Mouse (Mus musculus): Measurements from ENCODE around the gene Msantd1. TPM values are rescaled to one million over a fixed set of nuclear protein-coding genes. Genes with fewer than 3 reads are reported as not detected.

The Msantd1 gene
- polyA plus RNA-seq, 1 experiment from 2014 or later, result 0.10 TPM

GRCm38 (mm10) chr5:34927648-34928047 lies 19.8 kb downstream of the Msantd1 start:
- 82% methylated on average over 4 of the region's 4 CpGs for WGBS (ENCODE audit: insufficient replicate concordance)
- ATAC-seq (ENCODE audit: insufficient read depth), result no peak
- Histone ChIP-seq H3K4me1 (replicated peaks) (peaks cover 70% of the 10 kb centered on the region), H3K9me3 (replicated peaks) (no peaks in the 10 kb centered on the region), H3K36me3 (replicated peaks) (peaks cover 7% of the 10 kb centered on the region; the same call in 1 of the 2 replicates), H3K27me3 (no peaks in the 10 kb centered on the region), H3K4me3 (replicated peaks) (no peak overlapping the region), H3K4me2 (no peak overlapping the region), H3K9ac (no peak overlapping the region), H3K27ac (replicated peaks) (no peak overlapping the region; the same call in 1 of the 2 replicates)

DNA sequence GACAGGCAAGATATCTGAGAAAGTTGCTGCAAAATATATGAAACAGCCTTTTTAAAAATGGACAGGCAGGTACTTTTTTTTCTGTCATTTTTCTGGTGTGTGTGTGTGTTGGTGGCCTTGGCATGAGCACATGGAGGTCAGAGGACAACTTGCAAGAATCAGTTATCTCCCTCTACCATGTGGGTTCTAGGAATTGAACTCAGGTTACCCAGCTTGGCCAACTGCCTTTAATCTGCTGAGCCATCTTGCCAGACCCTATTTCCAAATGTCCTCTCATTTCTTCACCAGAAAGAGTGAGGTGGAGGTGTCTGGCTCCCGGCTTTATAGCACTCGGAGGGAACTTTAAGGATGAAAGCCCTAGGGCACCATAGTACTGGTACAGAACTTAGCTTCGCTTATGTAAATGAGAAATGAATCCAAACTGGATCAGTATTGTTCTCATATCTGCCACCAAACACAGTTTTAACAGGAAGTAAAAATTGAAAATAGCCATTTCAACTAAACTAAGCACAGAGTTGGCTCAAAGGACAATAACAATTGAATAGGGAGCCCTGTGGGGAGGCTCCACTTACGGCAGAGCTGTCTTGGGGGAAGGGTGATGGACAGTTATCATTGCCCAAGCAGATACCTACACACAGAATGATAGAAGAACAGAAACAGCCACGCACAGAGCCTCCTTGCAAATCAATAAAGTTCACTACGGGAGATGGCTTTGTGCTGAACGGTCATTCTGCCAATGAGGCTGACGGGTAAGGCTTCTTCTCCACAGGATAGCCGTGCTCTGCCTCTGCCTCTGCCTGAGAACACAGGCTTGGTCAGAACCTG lies 22.6 kb downstream of the Msantd1 start:
- Histone ChIP-seq H3K9ac (peak overlapping the region; percentile 19; the same call in 1 of the 2 replicates), H3K27me3 (no peaks in the 10 kb centered on the region), H3K27ac (replicated peaks) (peak overlapping the region; percentile 83), H3K4me2 (peak overlapping the region; percentile 47), H3K4me1 (replicated peaks) (peaks cover 43% of the 10 kb centered on the region), H3K36me3 (replicated peaks) (no peaks in the 10 kb centered on the region), H3K9me3 (replicated peaks) (no peaks in the 10 kb centered on the region), H3K4me3 (replicated peaks) (no peak overlapping the region)
- peak; percentile 90 for ATAC-seq (ENCODE audit: insufficient read depth)
- 24% methylated on average over 9 of the region's 9 CpGs for WGBS (ENCODE audit: insufficient replicate concordance)

DNA sequence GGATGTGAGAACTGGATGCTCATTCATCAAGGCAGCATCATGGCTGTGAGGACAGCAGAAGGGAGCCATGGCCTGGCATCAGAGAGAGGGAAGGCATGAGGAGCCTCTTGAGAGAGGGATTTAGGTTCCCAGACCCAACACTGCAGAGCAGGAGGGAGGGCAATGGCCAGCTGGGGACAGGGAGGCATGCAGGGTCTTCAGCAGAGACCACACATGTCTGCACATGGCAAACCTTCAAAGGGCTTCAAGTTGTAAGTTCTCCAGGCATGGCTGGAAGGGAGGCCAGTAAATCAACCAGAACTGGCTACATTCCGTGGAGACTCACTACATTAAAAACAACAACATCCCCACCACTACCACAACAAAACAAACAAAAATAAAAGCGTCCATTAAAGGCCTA lies 23.3 kb downstream of the Msantd1 start:
- no peak overlapping the region for H3K4me3 ChIP-seq (replicated peaks)
- WGBS (ENCODE audit: insufficient replicate concordance), result 62% methylated on average over 2 of the region's 2 CpGs
- H3K9me3 ChIP-seq (replicated peaks), result no peaks in the 10 kb centered on the region
- H3K9ac ChIP-seq, result peak overlapping the region; percentile 19; the same call in 1 of the 2 replicates
- ATAC-seq (ENCODE audit: insufficient read depth), result 0 out of 2 replicates have a peak, but pooled peaks have one; percentile 8
- peak overlapping the region; percentile 83 for H3K27ac ChIP-seq (replicated peaks)
- no peaks in the 10 kb centered on the region for H3K27me3 ChIP-seq
- H3K4me1 ChIP-seq (replicated peaks), result peaks cover 46% of the 10 kb centered on the region
- peak overlapping the region; percentile 47 for H3K4me2 ChIP-seq
- no peaks in the 10 kb centered on the region for H3K36me3 ChIP-seq (replicated peaks)

DNA sequence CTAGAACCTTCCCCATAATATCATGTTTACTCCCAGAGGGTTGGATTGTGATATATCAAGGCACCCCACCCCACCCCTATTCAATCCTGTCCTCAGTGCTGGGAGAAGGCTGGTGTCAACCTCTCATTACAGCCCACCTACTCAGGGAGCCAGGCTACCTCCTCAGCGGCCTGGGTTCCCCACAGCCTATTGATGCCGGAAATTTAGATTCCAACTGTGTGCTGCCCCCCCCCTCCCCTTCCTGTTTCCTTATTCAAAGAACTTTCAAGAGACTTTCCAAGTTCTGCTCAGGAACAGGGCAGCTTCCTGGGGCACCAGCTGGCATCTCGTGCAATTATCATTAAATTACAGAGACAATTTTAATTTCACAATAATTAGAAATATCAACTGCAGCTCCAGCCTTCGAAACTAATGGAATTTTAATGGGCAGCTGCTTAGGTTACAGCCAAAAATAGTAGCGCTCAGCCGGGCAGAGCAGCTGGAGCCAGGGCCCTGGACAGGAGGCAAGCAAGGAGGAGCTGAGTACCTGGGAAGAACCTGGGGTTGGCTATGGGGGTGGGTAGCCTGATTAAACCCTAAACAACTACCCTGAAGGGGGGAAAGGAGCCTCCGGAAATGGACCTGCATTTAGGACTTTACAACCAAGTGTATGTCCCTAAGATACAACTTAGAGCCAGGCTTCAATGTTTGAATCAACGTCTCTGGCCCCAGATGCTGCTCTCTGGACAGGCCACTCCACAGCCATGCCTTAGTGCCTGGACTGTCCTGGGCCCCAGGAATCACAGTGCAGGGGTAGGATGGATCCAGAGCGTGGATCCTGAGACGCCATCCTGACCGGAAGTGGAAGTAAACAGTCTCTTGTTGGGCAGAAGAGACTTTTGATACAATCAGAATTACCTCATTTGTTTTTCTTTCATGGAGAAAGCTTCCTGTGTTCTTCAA lies 24.0 kb downstream of the Msantd1 start:
- H3K4me2 ChIP-seq, result no peak overlapping the region
- no peaks in the 10 kb centered on the region for H3K9me3 ChIP-seq (replicated peaks)
- peaks cover 46% of the 10 kb centered on the region for H3K4me1 ChIP-seq (replicated peaks)
- no peak overlapping the region for H3K4me3 ChIP-seq (replicated peaks)
- ATAC-seq (ENCODE audit: insufficient read depth), result no peak
- no peak overlapping the region for H3K9ac ChIP-seq
- WGBS (ENCODE audit: insufficient replicate concordance), result 57% methylated on average over 11 of the region's 11 CpGs
- H3K27me3 ChIP-seq, result no peaks in the 10 kb centered on the region
- H3K27ac ChIP-seq (replicated peaks), result peak overlapping the region; percentile 83
- no peaks in the 10 kb centered on the region for H3K36me3 ChIP-seq (replicated peaks)

- peak overlapping the region; percentile 83; the same call in 1 of the 2 replicates for H3K27ac ChIP-seq (replicated peaks)
- 51% methylated on average over 4 of the region's 4 CpGs for WGBS (ENCODE audit: insufficient replicate concordance)
- no peak overlapping the region for H3K4me3 ChIP-seq (replicated peaks)
- peaks cover 46% of the 10 kb centered on the region for H3K4me1 ChIP-seq (replicated peaks)
- no peak overlapping the region for H3K9ac ChIP-seq
- no peak for ATAC-seq (ENCODE audit: insufficient read depth)
- H3K4me2 ChIP-seq, result no peak overlapping the region
- no peaks in the 10 kb centered on the region for H3K27me3 ChIP-seq
- H3K36me3 ChIP-seq (replicated peaks), result no peaks in the 10 kb centered on the region
- H3K9me3 ChIP-seq (replicated peaks), result no peaks in the 10 kb centered on the region
Observed at GRCm38 (mm10) chr5:34932458-34932806, 24.6 kb downstream of the Msantd1 start.

GRCm38 (mm10) chr5:34933461-34933860 lies 25.6 kb downstream of the Msantd1 start:
- Histone ChIP-seq H3K9me3 (replicated peaks) (no peaks in the 10 kb centered on the region), H3K4me3 (replicated peaks) (no peak overlapping the region), H3K27ac (replicated peaks) (no peak overlapping the region), H3K4me1 (replicated peaks) (peaks cover 56% of the 10 kb centered on the region), H3K9ac (no peak overlapping the region), H3K4me2 (no peak overlapping the region), H3K27me3 (no peaks in the 10 kb centered on the region), H3K36me3 (replicated peaks) (no peaks in the 10 kb centered on the region)
- 88% methylated on average over 1 of the region's 1 CpGs for WGBS (ENCODE audit: insufficient replicate concordance)
- no peak for ATAC-seq (ENCODE audit: insufficient read depth)

DNA sequence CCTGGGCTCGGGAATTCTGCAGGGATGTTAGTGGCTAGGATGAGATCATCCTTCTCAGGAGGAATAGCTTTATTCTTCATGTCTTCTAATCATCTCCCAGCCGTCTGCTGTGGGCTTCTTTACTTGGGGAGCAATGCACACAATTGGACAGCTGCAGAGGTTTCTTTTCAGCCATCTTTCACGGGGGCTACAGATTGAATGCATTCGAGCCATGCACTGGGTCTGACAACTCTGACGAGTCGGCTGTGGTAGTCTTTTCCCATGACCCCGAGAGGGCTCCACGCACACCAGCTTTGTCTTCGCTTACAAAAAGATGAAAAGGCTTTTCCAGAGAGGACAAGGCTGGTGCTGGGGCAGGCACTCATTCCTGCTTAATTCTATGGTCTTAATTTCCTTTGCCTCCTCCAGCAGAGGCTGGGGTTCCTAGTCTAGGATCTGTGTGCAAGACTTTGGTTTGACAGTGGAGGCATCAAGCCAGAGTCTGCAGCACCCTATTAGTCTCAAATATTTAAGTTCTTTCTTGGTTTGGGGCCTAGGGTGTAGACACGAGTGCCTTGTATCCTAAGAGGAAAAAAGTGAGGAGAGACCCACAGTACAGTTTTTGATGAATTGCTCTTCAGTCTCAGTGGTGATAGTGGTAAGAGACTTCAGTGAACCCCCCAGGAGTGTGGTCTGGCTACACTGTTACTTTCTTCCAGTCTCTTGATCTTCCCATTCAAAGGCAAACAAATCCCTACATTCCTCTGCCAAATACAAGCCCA lies 34.1 kb downstream of the Msantd1 start:
- Histone ChIP-seq H3K27ac (replicated peaks) (no peak overlapping the region), H3K4me1 (replicated peaks) (peaks cover 43% of the 10 kb centered on the region), H3K9me3 (replicated peaks) (no peaks in the 10 kb centered on the region), H3K27me3 (no peaks in the 10 kb centered on the region), H3K36me3 (replicated peaks) (no peaks in the 10 kb centered on the region), H3K4me3 (replicated peaks) (no peak overlapping the region), H3K4me2 (no peak overlapping the region), H3K9ac (no peak overlapping the region)
- WGBS (ENCODE audit: insufficient replicate concordance), result 68% methylated on average over 10 of the region's 10 CpGs
- no peak for ATAC-seq (ENCODE audit: insufficient read depth)

DNA sequence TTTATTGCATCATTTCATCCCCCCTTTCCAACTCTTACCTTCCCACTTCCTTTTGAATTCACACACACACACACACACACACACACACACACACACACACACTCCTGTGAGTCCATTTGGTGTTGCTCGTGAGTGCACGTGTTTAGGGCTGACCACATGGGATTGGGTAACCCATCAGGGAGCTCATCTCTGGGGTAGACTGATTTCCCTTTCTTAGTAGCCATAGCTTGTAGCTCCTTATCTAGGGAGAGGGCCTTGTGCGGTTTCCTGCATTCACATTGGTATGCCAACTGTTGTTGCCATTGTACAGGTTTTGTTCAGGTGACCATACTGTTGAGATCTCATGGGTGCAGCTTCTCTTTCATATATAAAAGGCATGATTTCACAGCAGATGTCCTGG lies 35.6 kb downstream of the Msantd1 start:
- H3K4me2 ChIP-seq, result no peak overlapping the region
- no peak overlapping the region for H3K9ac ChIP-seq
- H3K9me3 ChIP-seq (replicated peaks), result no peaks in the 10 kb centered on the region
- 0 out of 2 replicates have a peak overlapping the region, but pooled peaks have one; percentile 15 for H3K27ac ChIP-seq (replicated peaks)
- WGBS (ENCODE audit: insufficient replicate concordance), result 16% methylated on average over 3 of the region's 3 CpGs
- peak; percentile 40; the same call in 1 of the 2 replicates for ATAC-seq (ENCODE audit: insufficient read depth)
- no peak overlapping the region for H3K4me3 ChIP-seq (replicated peaks)
- H3K36me3 ChIP-seq (replicated peaks), result no peaks in the 10 kb centered on the region
- H3K4me1 ChIP-seq (replicated peaks), result peaks cover 38% of the 10 kb centered on the region
- no peaks in the 10 kb centered on the region for H3K27me3 ChIP-seq

- Histone ChIP-seq H3K36me3 (replicated peaks) (no peaks in the 10 kb centered on the region), H3K4me2 (peak within 1 kb of the TSS; percentile 96), H3K27ac (replicated peaks) (peak within 1 kb of the TSS; percentile 89), H3K9me3 (replicated peaks) (no peaks in the 10 kb centered on the region), H3K27me3 (no peaks in the 10 kb centered on the region), H3K4me3 (replicated peaks) (peak within 1 kb of the TSS; percentile 97), H3K9ac (peak within 1 kb of the TSS; percentile 97), H3K4me1 (replicated peaks) (peaks cover 68% of the 10 kb centered on the region)
- WGBS (ENCODE audit: insufficient replicate concordance), result under 1% methylated on average over 84 of the region's 84 CpGs
- peak; percentile 97 for ATAC-seq (ENCODE audit: insufficient read depth)
Observed at GRCm38 (mm10) chr5:34948861-34949760, 41.3 kb downstream of the Msantd1 start, which contains the start of gene Rgs12. Gene Rgs12, plus strand, starts transcription at chr5:34949445.

DNA sequence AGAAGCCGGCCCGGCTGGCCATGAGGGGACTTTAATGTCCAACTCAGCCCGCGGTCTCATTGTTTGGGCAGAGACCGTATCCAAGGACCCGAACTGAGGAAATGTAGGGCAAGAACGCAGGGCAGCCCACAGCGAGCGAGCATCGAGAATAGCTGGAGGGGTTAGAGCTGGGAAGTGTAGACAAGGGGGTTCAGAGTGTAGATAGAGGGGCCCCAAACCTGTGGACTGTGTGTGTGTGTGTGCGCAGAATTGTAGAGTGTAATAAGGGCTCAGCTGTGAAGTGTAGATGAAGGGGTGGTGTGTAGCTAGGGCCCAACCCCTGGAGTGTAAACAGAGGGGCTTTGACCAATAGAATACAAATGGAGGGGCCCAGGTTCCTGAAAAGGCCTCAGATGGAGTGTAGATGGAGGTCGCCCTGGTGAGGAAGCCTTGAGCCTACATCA lies 42.0 kb downstream of the Msantd1 start:
- no peaks in the 10 kb centered on the region for H3K27me3 ChIP-seq
- ATAC-seq (ENCODE audit: insufficient read depth), result peak; percentile 31
- H3K4me2 ChIP-seq, result peak overlapping the region; percentile 96
- WGBS (ENCODE audit: insufficient replicate concordance), result 5% methylated on average over 12 of the region's 12 CpGs
- peak overlapping the region; percentile 89 for H3K27ac ChIP-seq (replicated peaks)
- peaks cover 67% of the 10 kb centered on the region for H3K4me1 ChIP-seq (replicated peaks)
- peak overlapping the region; percentile 97 for H3K4me3 ChIP-seq (replicated peaks)
- peak overlapping the region; percentile 97 for H3K9ac ChIP-seq
- H3K9me3 ChIP-seq (replicated peaks), result no peaks in the 10 kb centered on the region
- H3K36me3 ChIP-seq (replicated peaks), result no peaks in the 10 kb centered on the region

Data from liver, embryonic 15.5 days (tissue).